Mouse (Mus musculus) heart, embryonic 13.5 days (tissue): Measurements from ENCODE around the gene Usp35. TPM values are rescaled to one million over a fixed set of nuclear protein-coding genes. Genes with fewer than 3 reads are reported as not detected.

Experiments
- ATAC-seq: fragments of 200-750 bp; cut with Nextera tagmentation; 2 replicates; pipeline ENCODE4 v1.8.0; 2017; ENCODE audit warnings: moderate TSS enrichment; ENCODE audit not compliant: insufficient number of reproducible peaks, low FRiP score, low TSS enrichment; ENCODE audit errors: extremely low read depth
- H3K27ac ChIP-seq: fragments of 300-500 bp; sonication (generic); replicated peaks from 2 replicates; pipeline ENCODE4 v1.5.1; 2015; ENCODE audit warnings: moderate library complexity, mild to moderate bottlenecking, inconsistent platforms
- H3K27me3 ChIP-seq: fragments of 300-500 bp; sonication (generic); replicated peaks from 2 replicates; pipeline ENCODE4 v1.6.1; 2015; ENCODE audit warnings: mild to moderate bottlenecking, inconsistent platforms
- H3K36me3 ChIP-seq: fragments of 300-500 bp; sonication (generic); 2 replicates; pipeline ENCODE4 v1.6.1; 2015; ENCODE audit warnings: mild to moderate bottlenecking, inconsistent platforms
- H3K4me1 ChIP-seq: fragments of 300-500 bp; sonication (generic); 2 replicates; pipeline ENCODE4 v1.6.1; 2015; ENCODE audit warnings: inconsistent platforms
- H3K4me2 ChIP-seq: fragments of 300-500 bp; sonication (generic); 2 replicates; pipeline ENCODE4 v1.6.1; 2015; ENCODE audit warnings: inconsistent platforms, mild to moderate bottlenecking, moderate library complexity
- H3K4me3 ChIP-seq: fragments of 300-500 bp; sonication (generic); 2 replicates; pipeline ENCODE4 v1.5.1; 2015; ENCODE audit warnings: moderate library complexity, mild to moderate bottlenecking, inconsistent platforms
- H3K9ac ChIP-seq: fragments of 300-500 bp; sonication (generic); 2 replicates; pipeline ENCODE4 v1.6.1; 2015; ENCODE audit warnings: inconsistent platforms, mild to moderate bottlenecking, moderate library complexity
- H3K9me3 ChIP-seq: fragments of 300-500 bp; sonication (generic); 2 replicates; pipeline ENCODE4 v1.6.1; 2016; ENCODE audit warnings: inconsistent platforms
- WGBS: fragments of 180-500 bp; shearing (Covaris S2); methylation state at CpG from one replicate; pipeline ENCODE4 v1.1.7; 2015; ENCODE audit warnings: mixed read lengths; 5-methylcytosine and 5-hydroxymethylcytosine counted together
- polyA plus RNA-seq: library from polyadenylated mRNA; unstranded; fragments of >200 nt; fragmentation: Nextera tagmentation; extraction: Ambion mirVana; gene quantifications from 2 replicates; pipeline ENCODE4 v1.2.1, GENCODE M21; 2015

The Usp35 gene
- polyA plus RNA-seq, 1 experiment from 2014 or later = 0.96 TPM

GRCm38 (mm10) chr7:97346111-97346821 is 14.4 kb upstream of the Usp35 start:
- ATAC-seq = no peak
- Histone ChIP-seq H3K9me3 (no peaks in the 10 kb centered on the region), H3K4me1 (peaks cover 47% of the 10 kb centered on the region), H3K27ac (no peak overlapping the region), H3K4me3 (no peak overlapping the region), H3K36me3 (peaks cover 18% of the 10 kb centered on the region), H3K27me3 (0 out of 2 replicates have a peak, but pooled peaks cover 4% of the 10 kb centered on the region), H3K4me2 (no peak overlapping the region), H3K9ac (no peak overlapping the region)
- 67% methylated on average over 9 of the region's 9 CpGs for WGBS

GRCm38 (mm10) chr7:97345229-97345871 is 13.5 kb upstream of the Usp35 start:
- Histone ChIP-seq H3K4me1 (peaks cover 54% of the 10 kb centered on the region), H3K27me3 (0 out of 2 replicates have a peak, but pooled peaks cover 4% of the 10 kb centered on the region), H3K4me2 (no peak overlapping the region), H3K9me3 (no peaks in the 10 kb centered on the region), H3K4me3 (no peak overlapping the region), H3K27ac (no peak overlapping the region), H3K36me3 (peaks cover 18% of the 10 kb centered on the region), H3K9ac (no peak overlapping the region)
- 57% methylated on average over 10 of the region's 10 CpGs for WGBS
- no peak for ATAC-seq

GRCm38 (mm10) chr7:97344655-97345054 is 12.8 kb upstream of the Usp35 start:
- no peak for ATAC-seq
- H3K9me3 ChIP-seq = no peaks in the 10 kb centered on the region
- WGBS = 64% methylated on average over 2 of the region's 2 CpGs

GRCm38 (mm10) chr7:97342961-97343360 is 11.1 kb upstream of the Usp35 start:
- Histone ChIP-seq H3K4me2 (no peak overlapping the region), H3K4me1 (peaks cover 66% of the 10 kb centered on the region), H3K27ac (0 out of 2 replicates have a peak overlapping the region, but pooled peaks have one; percentile 1), H3K9ac (no peak overlapping the region), H3K4me3 (no peak overlapping the region), H3K36me3 (peaks cover 7% of the 10 kb centered on the region), H3K9me3 (no peaks in the 10 kb centered on the region), H3K27me3 (0 out of 2 replicates have a peak, but pooled peaks cover under 1% of the 10 kb centered on the region)
- WGBS = 15% methylated on average over 2 of the region's 2 CpGs
- ATAC-seq = no peak

More at GRCm38 (mm10) chr7:97344655-97345054, 12.8 kb upstream of the Usp35 start:
- Histone ChIP-seq H3K9ac (no peak overlapping the region), H3K4me1 (peaks cover 54% of the 10 kb centered on the region), H3K4me2 (no peak overlapping the region), H3K36me3 (peaks cover 18% of the 10 kb centered on the region), H3K27me3 (0 out of 2 replicates have a peak, but pooled peaks cover 4% of the 10 kb centered on the region), H3K27ac (no peak overlapping the region), H3K4me3 (no peak overlapping the region)

GRCm38 (mm10) chr7:97340907-97341849 is 9.4 kb upstream of the Usp35 start:
- H3K9ac ChIP-seq = no peak overlapping the region
- no peaks in the 10 kb centered on the region for H3K27me3 ChIP-seq
- H3K36me3 ChIP-seq = no peaks in the 10 kb centered on the region
- ATAC-seq = no peak
- WGBS = 40% methylated on average over 18 of the region's 18 CpGs
- H3K4me1 ChIP-seq = peaks cover 67% of the 10 kb centered on the region
- no peaks in the 10 kb centered on the region for H3K9me3 ChIP-seq
- no peak overlapping the region for H3K27ac ChIP-seq
- H3K4me2 ChIP-seq = no peak overlapping the region
- H3K4me3 ChIP-seq = no peak overlapping the region

- H3K4me2 ChIP-seq = no peak overlapping the region
- no peak overlapping the region for H3K27ac ChIP-seq
- WGBS = 92% methylated on average over 7 of the region's 7 CpGs
- no peaks in the 10 kb centered on the region for H3K9me3 ChIP-seq
- H3K4me1 ChIP-seq = peaks cover 51% of the 10 kb centered on the region
- H3K36me3 ChIP-seq = no peaks in the 10 kb centered on the region
- H3K27me3 ChIP-seq = no peaks in the 10 kb centered on the region
- no peak overlapping the region for H3K9ac ChIP-seq
- H3K4me3 ChIP-seq = no peak overlapping the region
- no peak for ATAC-seq
Observed at GRCm38 (mm10) chr7:97339623-97340022, 7.8 kb upstream of the Usp35 start.

- no peak overlapping the region for H3K4me2 ChIP-seq
- H3K9me3 ChIP-seq = no peaks in the 10 kb centered on the region
- no peaks in the 10 kb centered on the region for H3K27me3 ChIP-seq
- H3K9ac ChIP-seq = no peak overlapping the region
- H3K27ac ChIP-seq = no peak overlapping the region
- no peak for ATAC-seq
- WGBS = 77% methylated on average over 4 of the region's 4 CpGs
- no peak overlapping the region for H3K4me3 ChIP-seq
- H3K4me1 ChIP-seq = peaks cover 43% of the 10 kb centered on the region
- H3K36me3 ChIP-seq = no peaks in the 10 kb centered on the region
Observed at GRCm38 (mm10) chr7:97338593-97338992, 6.8 kb upstream of the Usp35 start.

- Histone ChIP-seq H3K4me1 (peaks cover 39% of the 10 kb centered on the region), H3K9ac (no peak overlapping the region), H3K9me3 (no peaks in the 10 kb centered on the region), H3K27me3 (no peaks in the 10 kb centered on the region), H3K27ac (no peak overlapping the region), H3K4me3 (no peak overlapping the region), H3K36me3 (no peaks in the 10 kb centered on the region), H3K4me2 (no peak overlapping the region)
- WGBS = 61% methylated on average over 1 of the region's 1 CpGs
- no peak for ATAC-seq
Observed at GRCm38 (mm10) chr7:97336678-97337077, 4.9 kb upstream of the Usp35 start.

GRCm38 (mm10) chr7:97334406-97334805 is 2.6 kb upstream of the Usp35 start:
- H3K27me3 ChIP-seq = no peaks in the 10 kb centered on the region; the same call in 1 of the 2 replicates
- H3K4me2 ChIP-seq = no peak overlapping the region
- ATAC-seq = no peak
- H3K4me1 ChIP-seq = peaks cover 38% of the 10 kb centered on the region
- no peaks in the 10 kb centered on the region for H3K36me3 ChIP-seq
- no peak overlapping the region for H3K9ac ChIP-seq
- H3K27ac ChIP-seq = no peak overlapping the region
- H3K4me3 ChIP-seq = no peak overlapping the region
- WGBS = 87% methylated on average over 2 of the region's 2 CpGs
- no peaks in the 10 kb centered on the region for H3K9me3 ChIP-seq

- no peaks in the 10 kb centered on the region for H3K36me3 ChIP-seq
- H3K27ac ChIP-seq = no peak overlapping the region
- H3K9me3 ChIP-seq = no peaks in the 10 kb centered on the region
- peak overlapping the region; percentile 91; the same call in 1 of the 2 replicates for H3K9ac ChIP-seq
- H3K4me1 ChIP-seq = peaks cover 30% of the 10 kb centered on the region
- no peak for ATAC-seq
- peak overlapping the region; percentile 89 for H3K4me2 ChIP-seq
- peak overlapping the region; percentile 92 for H3K4me3 ChIP-seq
- WGBS = 64% methylated on average over 6 of the region's 6 CpGs
- peaks cover 5% of the 10 kb centered on the region; the same call in 1 of the 2 replicates for H3K27me3 ChIP-seq
Observed at GRCm38 (mm10) chr7:97333113-97333898, 1.5 kb upstream of the Usp35 start.
